Mouse (Mus musculus): ENCODE results near the gene Slc7a1. TPM values are rescaled to one million over a fixed set of nuclear protein-coding genes. Genes with fewer than 3 reads are reported as not detected.
"Not testable (repeated sequence)": the region's sequence is repeated elsewhere in the genome, so short reads cannot be mapped to it uniquely, and the experiment has no call there.

Gene Slc7a1
- total RNA-seq, 2 experiments from 2014 or later = 10.7 to 15.0 TPM

- intact Hi-C loops (cut with DNase I) = loop anchor here (5.0 kb wide), 1 partner anchor 210 kb away; the partner anchor contains the start of gene Ubl3
- DNase-seq (ENCODE audit: low spot score) = peak; percentile 65
Observed at GRCm38 (mm10) chr5:148342061-148342741, 57.5 kb downstream of the Slc7a1 start.

GRCm38 (mm10) chr5:148339126-148339525, 60.6 kb downstream of the Slc7a1 start:
- DNase-seq (ENCODE audit: low spot score) = no peak
- intact Hi-C loops (cut with DNase I) = no loop called here

GRCm38 (mm10) chr5:148332622-148332974, 67.1 kb downstream of the Slc7a1 start:
- DNase-seq (ENCODE audit: low spot score) = peak; percentile 42
- intact Hi-C loops (cut with DNase I) = loop anchor here (1.0 to 5.0 kb wide), 3 partner anchors 35 to 462 kb away; no protein-coding TSS in a partner anchor

DNA sequence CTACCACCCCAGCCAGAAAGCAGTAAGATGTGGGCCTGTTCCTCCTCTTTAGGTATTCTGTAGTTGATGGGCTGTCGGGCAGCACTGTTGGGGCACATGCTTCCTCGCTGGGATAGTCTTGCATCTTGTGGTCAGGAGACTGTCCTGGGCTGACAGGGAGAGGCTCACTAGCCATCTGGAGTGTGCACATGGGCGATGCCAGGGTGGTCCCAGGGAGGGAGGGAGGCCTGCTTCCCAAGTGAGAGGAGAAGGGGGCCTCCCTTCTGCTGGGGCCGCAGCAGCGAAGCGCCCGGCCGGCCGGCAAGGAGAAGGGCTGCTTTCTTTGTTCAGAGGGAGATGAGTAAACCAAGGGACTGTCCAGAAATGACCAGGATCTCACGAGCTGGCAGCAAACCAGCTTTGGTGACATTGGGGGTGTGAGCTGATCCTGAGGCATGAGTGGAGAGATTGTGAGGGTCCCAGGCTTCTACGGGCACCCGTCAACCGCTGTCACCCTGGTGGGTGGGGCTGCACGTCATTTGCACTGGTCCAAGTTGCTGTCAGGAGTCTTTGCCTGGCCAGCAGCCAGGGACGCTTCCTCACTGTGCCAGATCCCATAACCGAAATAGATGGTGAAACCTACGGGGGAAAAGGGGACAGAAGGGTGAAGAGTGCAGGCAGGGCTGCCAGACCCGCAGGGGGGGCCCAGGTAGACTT, 67.6 kb downstream of the Slc7a1 start:
- DNase-seq (ENCODE audit: low spot score) = no peak
- intact Hi-C loops (cut with DNase I) = loop anchor here (1.0 to 5.0 kb wide), 3 partner anchors 35 to 463 kb away; no protein-coding TSS in a partner anchor

GRCm38 (mm10) chr5:148331229-148331776, 68.4 kb downstream of the Slc7a1 start:
- DNase-seq (ENCODE audit: low spot score) = no peak
- intact Hi-C loops (cut with DNase I) = loop anchor here (5.0 kb wide), 1 partner anchor 36 kb away; no protein-coding TSS in a partner anchor

GRCm38 (mm10) chr5:148328982-148329381, 70.7 kb downstream of the Slc7a1 start:
- intact Hi-C loops (cut with DNase I) = no loop called here
- no peak for DNase-seq (ENCODE audit: low spot score)

GRCm38 (mm10) chr5:148326295-148326694, 73.4 kb downstream of the Slc7a1 start:
- intact Hi-C loops (cut with DNase I) = not testable (repeated sequence)

GRCm38 (mm10) chr5:148325317-148325885, 74.3 kb downstream of the Slc7a1 start:
- no peak for DNase-seq (ENCODE audit: low spot score)
- intact Hi-C loops (cut with DNase I) = no loop called here

More at GRCm38 (mm10) chr5:148326295-148326694, 73.4 kb downstream of the Slc7a1 start:
- DNase-seq (ENCODE audit: low spot score) = not testable (repeated sequence)

DNA sequence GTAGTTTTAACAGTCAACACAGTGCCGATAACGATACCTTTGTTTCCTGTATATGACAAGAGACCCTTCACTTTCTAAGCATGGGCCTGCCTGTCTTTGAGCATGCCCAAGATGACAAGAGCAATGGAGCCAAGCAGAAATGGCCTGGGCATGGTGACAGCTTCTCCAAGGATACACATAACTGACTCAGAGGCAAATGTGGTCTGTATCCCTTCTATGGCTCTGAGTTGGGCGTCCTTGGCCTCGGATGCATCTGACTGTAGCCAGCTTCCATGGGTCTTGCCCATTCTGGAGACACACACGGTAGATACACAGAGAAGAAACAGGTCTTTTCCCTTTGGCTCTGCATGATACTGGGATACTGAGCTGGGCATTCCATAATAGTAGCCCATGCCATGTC, 84.8 kb downstream of the Slc7a1 start:
- intact Hi-C loops (cut with DNase I) = no loop called here

DNA sequence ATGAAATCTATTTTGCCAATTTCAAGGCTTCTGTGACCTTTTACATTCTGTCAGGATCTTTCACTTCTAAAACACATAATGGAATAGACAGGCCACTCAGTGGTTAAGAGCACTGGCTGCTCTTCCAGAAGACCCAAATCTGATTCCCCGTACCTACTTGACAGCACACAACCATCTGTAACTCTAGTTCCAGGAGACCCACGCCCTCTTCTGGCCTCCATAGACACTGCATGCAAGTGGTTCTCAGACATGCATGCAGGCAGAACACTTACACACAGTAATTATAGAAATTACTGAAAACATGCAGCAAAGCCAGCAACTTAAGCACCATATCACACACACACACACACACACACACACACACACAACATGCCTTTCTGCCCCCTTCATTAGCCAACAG, 87.3 kb downstream of the Slc7a1 start:
- DNase-seq (ENCODE audit: low spot score) = no peak

More for the DNA sequence above, 84.8 kb downstream of the Slc7a1 start:
- no peak for DNase-seq (ENCODE audit: low spot score)

DNA sequence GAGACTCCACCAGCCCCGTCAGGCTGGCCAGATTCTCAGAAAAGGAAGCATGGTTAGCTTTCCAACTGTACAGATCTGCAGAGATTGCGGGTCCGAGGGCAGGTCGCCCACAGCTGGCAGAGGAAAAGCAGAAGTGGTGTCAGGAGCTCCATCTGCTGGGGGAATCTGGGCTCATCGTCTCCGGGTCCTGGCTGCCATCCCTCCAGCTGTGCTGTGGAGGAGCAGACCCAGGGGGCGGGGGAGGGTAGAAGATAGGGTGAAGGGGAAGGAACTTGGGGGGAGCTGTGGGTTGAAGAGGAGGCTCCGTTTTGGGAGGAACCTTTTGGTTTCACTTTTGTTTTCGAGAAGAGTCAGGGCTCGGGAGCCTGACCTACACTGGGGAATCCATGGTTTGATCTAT, 88.9 kb downstream of the Slc7a1 start:
- DNase-seq (ENCODE audit: low spot score) = no peak
- intact Hi-C loops (cut with DNase I) = no loop called here

More for the DNA sequence above, 87.3 kb downstream of the Slc7a1 start:
- intact Hi-C loops (cut with DNase I) = no loop called here

GRCm38 (mm10) chr5:148304112-148304511, 95.6 kb downstream of the Slc7a1 start:
- DNase-seq (ENCODE audit: low spot score) = no peak
- intact Hi-C loops (cut with DNase I) = no loop called here

GRCm38 (mm10) chr5:148302968-148303367, 96.7 kb downstream of the Slc7a1 start:
- DNase-seq (ENCODE audit: low spot score) = no peak
- intact Hi-C loops (cut with DNase I) = no loop called here

GRCm38 (mm10) chr5:148293346-148293745, 106.4 kb downstream of the Slc7a1 start:
- intact Hi-C loops (cut with DNase I) = no loop called here
- DNase-seq (ENCODE audit: low spot score) = no peak

GRCm38 (mm10) chr5:148292862-148293261, 106.8 kb downstream of the Slc7a1 start:
- DNase-seq (ENCODE audit: low spot score) = no peak

GRCm38 (mm10) chr5:148289951-148290350, 109.8 kb downstream of the Slc7a1 start:
- intact Hi-C loops (cut with DNase I) = no loop called here
- no peak for DNase-seq (ENCODE audit: low spot score)

More at GRCm38 (mm10) chr5:148292862-148293261, 106.8 kb downstream of the Slc7a1 start:
- intact Hi-C loops (cut with DNase I) = no loop called here

DNA sequence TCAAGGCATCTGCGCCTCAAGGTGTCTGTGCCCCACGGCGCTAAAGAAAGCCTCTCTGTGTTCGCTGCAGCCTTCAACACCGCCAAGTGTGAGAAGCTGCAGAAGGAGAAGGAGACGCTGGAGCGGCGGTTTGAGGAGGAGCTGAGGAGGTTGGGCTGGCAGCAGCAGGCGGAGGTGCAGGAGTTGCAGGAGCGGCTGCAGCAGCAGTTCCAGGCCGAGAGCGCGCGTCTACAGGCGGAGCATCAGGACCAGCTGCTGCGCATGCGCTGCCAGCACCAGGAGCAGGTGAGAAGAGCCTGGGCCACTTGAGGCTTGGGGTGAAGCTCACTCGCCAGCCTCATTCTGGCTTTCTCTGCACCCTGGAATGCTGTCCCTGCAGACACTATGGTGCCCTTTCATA, 110.9 kb downstream of the Slc7a1 start:
- no peak for DNase-seq (ENCODE audit: low spot score)
- intact Hi-C loops (cut with DNase I) = no loop called here

GRCm38 (mm10) chr5:148287529-148287928, 112.2 kb downstream of the Slc7a1 start:
- no peak for DNase-seq (ENCODE audit: low spot score)
- intact Hi-C loops (cut with DNase I) = no loop called here

DNA sequence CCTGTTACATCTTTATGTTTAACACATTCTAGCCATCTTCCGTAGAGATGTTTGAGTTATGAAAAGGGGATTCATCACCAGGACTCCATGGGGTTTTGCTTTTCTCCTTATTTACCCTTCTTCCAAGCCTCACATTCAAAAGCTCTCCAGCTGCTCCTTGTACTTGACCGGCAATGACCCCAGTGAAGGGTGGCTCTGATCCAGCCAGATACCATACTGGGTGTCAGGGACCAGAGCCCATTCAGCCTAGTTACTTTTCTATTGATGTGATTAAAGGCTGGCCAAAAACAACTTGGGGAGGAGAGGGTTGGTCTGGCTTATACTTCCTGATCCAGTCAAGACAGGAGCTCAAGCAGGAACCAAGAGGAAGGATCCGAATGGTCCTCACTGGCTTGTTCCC, 116.1 kb downstream of the Slc7a1 start:
- intact Hi-C loops (cut with DNase I) = no loop called here
- DNase-seq (ENCODE audit: low spot score) = no peak

- intact Hi-C loops (cut with DNase I) = no loop called here
- DNase-seq (ENCODE audit: low spot score) = no peak
Observed at GRCm38 (mm10) chr5:148283177-148283576, 116.5 kb downstream of the Slc7a1 start.

All from heart, postnatal 25 days (tissue).